Mouse (Mus musculus) brain, embryonic 14.5 days (tissue): ENCODE data around the gene Abcd4.

Experiments used
- CTCF ChIP-seq: fragments of 200-500 bp; IDR thresholded peaks from 2 replicates; pipeline ENCODE4 v1.5.1; 2012; ENCODE audit warnings: inconsistent platforms, mild to moderate bottlenecking, moderate library complexity, borderline replicate concordance; ENCODE audit not compliant: insufficient read depth, insufficient read length; ENCODE audit errors: extremely low read depth
- POLR2A ChIP-seq: fragments of 200-500 bp; IDR thresholded peaks from 2 replicates; pipeline ENCODE4 v1.6.1; 2012; ENCODE audit warnings: mild to moderate bottlenecking, inconsistent platforms, borderline replicate concordance; ENCODE audit not compliant: poor library complexity, insufficient read depth, insufficient read length, severe bottlenecking; ENCODE audit errors: extremely low read depth

- TF ChIP-seq CTCF (no peak), POLR2A (no peak)
Measured at GRCm38 (mm10) chr12:84625116-84625515, 7.9 kb upstream of the Abcd4 start.
